Mouse (Mus musculus): ENCODE data around the gene Shank1. TPM values are rescaled to one million over a fixed set of nuclear protein-coding genes. Genes with fewer than 3 reads are reported as not detected.
A peak's percentile ranks its signal among the peaks of the same experiment; 100 is the strongest.
"Not testable (repeated sequence)": the region's sequence is repeated elsewhere in the genome, so short reads cannot be mapped to it uniquely, and the experiment has no call there.

Gene Shank1
- polyA plus RNA-seq, 1 experiment from 2014 or later, result 0.39 TPM

DNA sequence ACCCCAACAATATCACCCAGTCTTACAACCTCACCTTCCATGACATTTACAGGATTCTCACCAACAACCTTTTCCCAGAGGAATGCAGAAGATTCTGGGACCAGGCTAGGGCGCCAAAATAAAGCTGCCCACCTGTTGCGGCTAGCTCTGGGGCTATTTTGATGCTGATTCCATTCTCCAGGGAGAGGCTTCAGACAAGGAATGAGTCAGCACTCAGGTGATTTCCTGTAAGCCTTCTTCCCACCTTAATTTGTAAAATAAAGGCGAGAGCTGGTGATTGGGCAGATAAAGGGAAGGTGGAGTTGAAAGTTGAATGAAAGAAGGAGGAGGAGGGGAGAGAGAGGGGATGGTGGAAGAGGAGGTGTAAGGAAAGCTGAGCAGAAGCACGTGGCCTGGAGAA lies 18.6 kb upstream of the Shank1 start:
- TF ChIP-seq CTCF (IDR thresholded peaks at IDR 0.05; ENCODE audit: low read depth), result no peak
- H3K4me3 ChIP-seq (ENCODE audit: low read depth, low read length), result no peak overlapping the region

DNA sequence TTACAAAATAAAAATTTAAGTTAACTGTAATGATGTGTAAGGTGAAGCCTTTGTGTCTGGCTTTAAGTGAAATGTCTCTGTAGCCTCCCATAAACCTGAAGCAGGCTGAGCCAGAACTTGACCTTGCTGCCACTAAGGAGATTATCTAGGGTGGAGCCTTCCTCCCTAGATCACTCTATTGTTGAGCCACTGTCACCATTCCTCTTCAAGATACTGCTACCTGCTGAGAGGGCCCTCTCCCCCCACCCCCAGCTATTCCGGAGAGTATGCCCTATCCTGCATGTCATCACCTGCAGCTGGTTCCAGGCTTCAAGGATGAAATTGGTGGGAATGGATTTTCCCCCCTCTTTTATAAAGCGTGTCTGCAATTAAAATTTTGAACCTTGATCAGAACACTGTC lies 12.6 kb upstream of the Shank1 start:
- not testable (repeated sequence) for ATAC-seq; H3K9me3 ChIP-seq (ENCODE audit: control insufficient read depth); H3K9ac ChIP-seq (ENCODE audit: low read depth, low read length); H3K27me3 ChIP-seq (replicated peaks; ENCODE audit: control insufficient read depth, insufficient read depth, low read length); H3K4me2 ChIP-seq (replicated peaks; ENCODE audit: low read depth); H3K4me3 ChIP-seq (ENCODE audit: low read depth, low read length); H3K4me1 ChIP-seq (replicated peaks; ENCODE audit: control insufficient read depth, insufficient read depth, low read length); H3K36me3 ChIP-seq (ENCODE audit: control insufficient read depth, insufficient read depth); H3K27ac ChIP-seq (ENCODE audit: low read depth, low read length)
- 84% methylated on average over 2 of the region's 2 CpGs for WGBS

More for the DNA sequence above, 18.6 kb upstream of the Shank1 start:
- H3K4me2 ChIP-seq (replicated peaks; ENCODE audit: low read depth), result no peak overlapping the region
- no peaks in the 10 kb centered on the region for H3K36me3 ChIP-seq (ENCODE audit: control insufficient read depth, insufficient read depth)
- ATAC-seq, result no peak
- no peaks in the 10 kb centered on the region for H3K4me1 ChIP-seq (replicated peaks; ENCODE audit: control insufficient read depth, insufficient read depth, low read length)
- no peaks in the 10 kb centered on the region for H3K27me3 ChIP-seq (replicated peaks; ENCODE audit: control insufficient read depth, insufficient read depth, low read length)
- H3K9ac ChIP-seq (ENCODE audit: low read depth, low read length), result no peak overlapping the region
- H3K27ac ChIP-seq (ENCODE audit: low read depth, low read length), result no peak overlapping the region
- WGBS, result 54% methylated on average over 4 of the region's 4 CpGs
- no peaks in the 10 kb centered on the region for H3K9me3 ChIP-seq (ENCODE audit: control insufficient read depth)

DNA sequence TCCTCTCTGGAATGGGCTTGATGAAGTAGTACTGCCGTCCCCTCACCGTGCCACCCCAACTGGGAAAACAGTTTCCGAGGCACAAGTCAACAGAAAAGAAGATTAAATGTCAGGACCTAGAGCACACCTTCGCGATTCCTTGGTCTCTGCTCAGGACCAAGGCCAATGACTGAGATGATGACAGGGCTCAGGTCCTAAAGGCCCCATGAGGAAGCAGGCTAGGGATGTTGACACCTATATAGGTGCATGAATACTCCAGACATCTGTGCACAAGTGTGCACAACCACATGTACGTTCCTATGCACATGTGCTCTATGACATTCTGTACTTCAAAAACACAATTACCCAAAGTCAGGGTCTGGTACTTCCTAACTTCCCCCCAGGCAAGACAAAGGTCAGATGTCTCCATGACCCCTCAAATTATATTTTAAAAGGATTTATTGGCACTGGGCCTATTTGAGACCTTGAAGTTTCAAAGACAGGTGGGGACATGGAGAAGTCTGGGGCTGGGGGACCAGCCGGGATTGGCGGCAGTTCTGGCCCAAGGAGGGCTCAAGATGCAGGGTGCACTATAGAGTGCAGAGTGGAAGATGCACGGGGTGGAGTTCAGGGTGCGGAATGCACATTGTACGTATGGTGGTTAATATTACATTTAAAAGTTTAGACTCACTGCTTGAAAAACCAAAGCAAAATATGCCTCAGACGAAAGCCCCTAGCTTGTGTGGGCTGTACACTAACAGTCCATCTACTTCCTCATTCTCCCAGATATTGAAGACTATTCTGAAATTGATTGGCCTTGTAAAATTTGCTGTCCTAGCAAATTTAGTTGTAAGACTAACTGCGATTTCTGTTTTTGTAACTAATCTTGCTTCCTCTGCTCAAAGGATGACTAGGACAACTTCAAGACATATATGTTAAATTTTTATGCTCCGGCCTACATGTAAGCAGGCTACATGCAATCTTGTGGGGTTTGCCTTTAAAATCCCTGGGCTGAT lies 6.4 kb upstream of the Shank1 start:
- H3K27me3 ChIP-seq (replicated peaks; ENCODE audit: control insufficient read depth, insufficient read depth, low read length), result no peaks in the 10 kb centered on the region; the same call in 1 of the 2 replicates
- no peak overlapping the region for H3K27ac ChIP-seq (ENCODE audit: low read depth, low read length)
- TF ChIP-seq CTCF (IDR thresholded peaks at IDR 0.05; ENCODE audit: low read depth), result no peak
- H3K9me3 ChIP-seq (ENCODE audit: control insufficient read depth), result no peaks in the 10 kb centered on the region
- peak overlapping the region; percentile 73 for H3K9ac ChIP-seq (ENCODE audit: low read depth, low read length)
- 81% methylated on average over 14 of the region's 14 CpGs for WGBS
- peak overlapping the region; percentile 53 for H3K4me3 ChIP-seq (ENCODE audit: low read depth, low read length)
- H3K36me3 ChIP-seq (ENCODE audit: control insufficient read depth, insufficient read depth), result no peaks in the 10 kb centered on the region
- peaks cover 4% of the 10 kb centered on the region for H3K4me1 ChIP-seq (replicated peaks; ENCODE audit: control insufficient read depth, insufficient read depth, low read length)
- peak overlapping the region; percentile 79 for H3K4me2 ChIP-seq (replicated peaks; ENCODE audit: low read depth)
- no peak for ATAC-seq

DNA sequence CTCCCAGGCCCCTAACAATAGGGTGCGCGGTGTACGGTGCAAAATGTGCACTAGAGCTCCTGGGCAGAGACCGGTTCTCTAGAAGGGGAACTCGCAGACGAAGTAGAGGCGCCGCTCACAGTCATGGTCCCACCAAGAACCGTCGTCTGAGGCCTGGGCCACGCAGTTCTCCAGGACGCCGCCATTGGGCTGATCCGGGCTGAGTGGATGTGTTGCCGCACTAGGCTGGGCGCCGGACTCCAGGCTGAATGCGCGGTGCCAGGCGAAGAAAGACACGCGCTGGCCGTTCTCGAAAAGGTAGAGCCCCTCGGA lies 5.6 kb upstream of the Shank1 start:
- peak; percentile 10; the same call in 1 of the 2 replicates for ATAC-seq
- WGBS, result under 1% methylated on average over 25 of the region's 25 CpGs
- no peaks in the 10 kb centered on the region for H3K9me3 ChIP-seq (ENCODE audit: control insufficient read depth)
- peak overlapping the region; percentile 82 for H3K27ac ChIP-seq (ENCODE audit: low read depth, low read length)
- H3K9ac ChIP-seq (ENCODE audit: low read depth, low read length), result peak overlapping the region; percentile 73
- peaks cover 4% of the 10 kb centered on the region for H3K4me1 ChIP-seq (replicated peaks; ENCODE audit: control insufficient read depth, insufficient read depth, low read length)
- H3K4me3 ChIP-seq (ENCODE audit: low read depth, low read length), result peak overlapping the region; percentile 53
- H3K27me3 ChIP-seq (replicated peaks; ENCODE audit: control insufficient read depth, insufficient read depth, low read length), result peaks cover 2% of the 10 kb centered on the region; the same call in 1 of the 2 replicates
- no peak for TF ChIP-seq CTCF (IDR thresholded peaks at IDR 0.05; ENCODE audit: low read depth)
- H3K36me3 ChIP-seq (ENCODE audit: control insufficient read depth, insufficient read depth), result no peaks in the 10 kb centered on the region
- peak overlapping the region; percentile 79 for H3K4me2 ChIP-seq (replicated peaks; ENCODE audit: low read depth)

DNA sequence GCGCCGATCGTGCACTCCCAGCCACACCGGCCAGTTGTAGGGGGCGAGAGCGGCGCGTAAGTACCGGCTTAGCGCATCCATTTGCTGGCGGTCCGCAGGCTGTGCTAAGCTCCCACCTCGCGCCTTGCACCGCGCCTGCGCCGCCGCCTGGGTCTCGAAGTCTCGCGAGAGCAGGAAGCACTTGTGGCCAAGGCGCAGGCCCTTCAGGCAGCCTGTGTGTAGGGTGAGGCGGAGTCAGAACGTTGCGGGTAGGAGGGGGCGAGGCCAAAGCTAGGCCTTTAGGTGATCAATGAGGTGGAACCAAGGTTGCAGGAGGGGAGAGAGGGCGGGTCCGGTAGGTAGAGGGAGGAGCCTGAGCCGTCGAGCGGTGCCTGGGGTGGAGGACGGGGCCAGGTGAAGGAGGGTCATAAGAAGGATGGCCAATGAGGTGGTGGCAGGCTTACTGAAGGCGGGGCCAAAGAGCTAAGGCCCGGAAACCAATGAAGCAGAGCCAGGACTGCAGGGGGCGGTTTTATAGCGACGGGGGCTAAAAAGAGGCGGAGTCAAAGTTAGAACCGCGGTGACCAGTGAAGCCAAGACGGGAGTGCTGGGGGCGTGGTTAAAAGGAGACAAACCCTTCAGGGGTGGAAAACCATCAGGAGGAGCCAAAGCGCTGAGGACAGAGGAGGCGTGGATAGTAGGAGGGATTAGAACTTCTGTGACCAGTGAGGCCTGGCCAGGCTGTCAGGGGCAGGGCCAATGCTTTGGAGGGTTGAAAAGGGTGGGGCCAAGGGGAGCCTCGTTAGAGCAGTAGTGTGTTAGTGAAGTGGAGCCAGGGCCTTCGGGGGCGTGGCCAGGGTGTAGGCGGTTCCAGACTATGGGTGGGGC lies 5.0 kb upstream of the Shank1 start:
- Histone ChIP-seq H3K9ac (ENCODE audit: low read depth, low read length) (peak overlapping the region; percentile 73), H3K4me1 (replicated peaks; ENCODE audit: control insufficient read depth, insufficient read depth, low read length) (peaks cover 4% of the 10 kb centered on the region), H3K27me3 (replicated peaks; ENCODE audit: control insufficient read depth, insufficient read depth, low read length) (peaks cover 7% of the 10 kb centered on the region), H3K36me3 (ENCODE audit: control insufficient read depth, insufficient read depth) (no peaks in the 10 kb centered on the region), H3K9me3 (ENCODE audit: control insufficient read depth) (no peaks in the 10 kb centered on the region), H3K4me3 (ENCODE audit: low read depth, low read length) (peak overlapping the region; percentile 53), H3K27ac (ENCODE audit: low read depth, low read length) (peak overlapping the region; percentile 82), H3K4me2 (replicated peaks; ENCODE audit: low read depth) (peak overlapping the region; percentile 79)
- peak; percentile 96 for ATAC-seq
- 1% methylated on average over 48 of the region's 49 CpGs for WGBS
- TF ChIP-seq CTCF (IDR thresholded peaks at IDR 0.05; ENCODE audit: low read depth), result peak; percentile 40

DNA sequence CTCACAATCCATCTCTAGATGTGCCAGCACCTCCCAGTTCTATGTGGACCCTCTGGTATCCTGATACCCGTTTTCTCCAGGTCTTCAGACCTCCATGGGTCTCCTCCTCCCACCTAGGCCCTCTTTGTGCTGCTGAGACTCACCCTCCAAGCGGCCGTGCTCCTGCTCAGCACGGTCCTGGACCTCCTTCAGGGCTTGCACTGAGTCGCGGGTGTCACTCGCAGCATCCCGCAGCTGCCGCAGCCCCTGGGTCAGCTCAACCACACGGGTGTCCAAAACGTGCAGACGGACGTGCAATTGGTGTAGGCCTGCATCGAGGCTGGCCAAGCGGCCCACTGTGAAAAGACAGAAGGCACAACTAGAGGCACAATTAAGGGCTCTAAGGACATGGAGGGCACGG lies 4.4 kb upstream of the Shank1 start:
- no peak overlapping the region for H3K9ac ChIP-seq (ENCODE audit: low read depth, low read length)
- 15% methylated on average over 16 of the region's 16 CpGs for WGBS
- H3K4me2 ChIP-seq (replicated peaks; ENCODE audit: low read depth), result peak overlapping the region; percentile 79
- H3K4me3 ChIP-seq (ENCODE audit: low read depth, low read length), result peak overlapping the region; percentile 53; the same call in 1 of the 2 replicates
- H3K9me3 ChIP-seq (ENCODE audit: control insufficient read depth), result no peaks in the 10 kb centered on the region
- peaks cover 4% of the 10 kb centered on the region for H3K4me1 ChIP-seq (replicated peaks; ENCODE audit: control insufficient read depth, insufficient read depth, low read length)
- peaks cover 11% of the 10 kb centered on the region for H3K27me3 ChIP-seq (replicated peaks; ENCODE audit: control insufficient read depth, insufficient read depth, low read length)
- no peak for ATAC-seq
- TF ChIP-seq CTCF (IDR thresholded peaks at IDR 0.05; ENCODE audit: low read depth), result no peak
- H3K36me3 ChIP-seq (ENCODE audit: control insufficient read depth, insufficient read depth), result no peaks in the 10 kb centered on the region
- no peak overlapping the region for H3K27ac ChIP-seq (ENCODE audit: low read depth, low read length)

Data from intestine, postnatal 0 days (tissue).